Mouse (Mus musculus) embryonic fibroblast, embryonic 13.5 days (primary cell): ENCODE data around the gene Trim71.

Experiments
- CTCF ChIP-seq: IDR thresholded peaks from 2 replicates; pipeline ENCODE4 v1.5.1; 2011; ENCODE audit warnings: mild to moderate bottlenecking, control low read depth, low read length, moderate library complexity, borderline replicate concordance; ENCODE audit not compliant: insufficient read depth
- POLR2A ChIP-seq: IDR thresholded peaks from 2 replicates; pipeline ENCODE4 v1.6.1; 2011; ENCODE audit warnings: low read depth, mild to moderate bottlenecking, control low read depth, low read length, moderate library complexity

GRCm38 (mm10) chr9:114578646-114579045, 14.5 kb upstream of the Trim71 start:
- TF ChIP-seq POLR2A, result no peak
- no peak for TF ChIP-seq CTCF
